Mouse (Mus musculus): ENCODE data around the gene Ampd2.

The Ampd2 gene

DNA sequence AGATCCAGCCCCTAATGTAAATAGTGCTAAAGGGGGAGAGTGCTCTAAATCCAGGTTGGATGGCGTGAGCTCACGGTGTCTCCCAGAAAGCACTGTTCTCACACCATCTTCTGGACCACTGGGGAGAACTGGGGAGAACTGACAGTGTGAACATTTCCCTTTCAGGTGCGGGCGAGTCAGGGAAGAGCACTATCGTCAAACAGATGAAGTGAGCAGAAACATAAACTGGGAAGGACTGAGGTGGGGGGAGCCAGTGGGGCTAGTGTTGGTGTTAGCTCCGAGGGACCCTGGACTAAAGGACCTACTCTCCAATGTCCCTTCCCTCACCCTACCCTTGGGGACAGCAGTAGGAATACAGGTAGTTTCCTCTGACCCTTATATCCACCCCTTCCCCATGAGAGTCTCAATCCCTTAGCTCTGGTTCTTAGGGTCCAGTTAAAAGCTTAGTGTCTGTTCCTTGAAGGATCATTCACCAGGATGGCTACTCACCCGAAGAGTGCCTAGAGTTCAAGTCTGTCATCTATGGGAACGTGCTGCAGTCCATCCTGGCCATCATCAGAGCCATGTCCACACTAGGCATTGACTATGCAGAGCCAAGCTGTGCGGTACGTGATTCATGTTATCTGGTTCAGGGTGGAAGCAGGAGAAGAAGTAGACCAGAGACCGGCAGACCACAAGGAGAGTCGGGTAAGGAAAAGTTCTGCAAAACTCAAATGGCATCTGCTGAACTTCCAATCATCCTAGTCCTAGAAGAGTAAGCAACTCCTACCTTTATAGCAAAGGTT is 8.7 kb upstream of the Ampd2 start:
- DNase-seq = no peak

DNA sequence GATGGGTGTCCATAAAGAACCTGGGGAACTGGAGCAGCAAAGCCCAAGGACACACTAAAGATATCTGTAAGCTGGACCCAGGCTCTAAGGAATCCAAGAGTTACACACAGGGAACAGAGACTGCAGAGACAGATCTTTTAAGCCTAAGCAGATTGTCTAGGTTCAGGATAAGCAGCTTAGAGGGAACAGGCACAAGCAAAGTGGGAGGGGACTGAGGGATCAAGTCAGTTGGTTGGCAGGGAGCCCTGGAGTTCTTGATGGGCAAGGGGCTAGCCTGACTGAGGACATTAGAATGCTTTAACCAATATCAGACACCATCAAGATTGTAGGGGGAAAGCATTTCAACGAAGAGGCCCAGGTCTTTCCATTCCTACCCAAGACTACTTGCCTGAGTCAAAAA is 7.7 kb upstream of the Ampd2 start:
- DNase-seq = no peak

DNA sequence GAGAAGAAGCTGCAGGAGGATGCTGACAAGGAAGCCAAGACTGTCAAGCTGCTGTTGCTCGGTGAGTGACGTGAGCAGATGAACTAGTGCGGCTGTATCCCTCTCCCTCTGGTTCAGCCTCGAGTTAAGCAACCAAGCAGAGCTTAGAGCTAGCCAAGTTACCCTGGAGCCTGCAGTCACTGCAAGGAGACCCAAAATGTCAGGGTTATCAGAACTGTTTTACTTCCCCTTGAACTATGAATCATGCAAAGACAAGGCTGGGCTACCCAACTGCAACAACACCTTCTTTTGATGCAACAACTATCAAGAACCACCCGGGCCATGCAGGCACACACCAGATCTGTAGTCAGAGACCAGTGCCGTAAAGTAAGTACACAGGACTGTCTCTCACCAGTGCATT is 6.9 kb upstream of the Ampd2 start:
- no peak for DNase-seq

DNA sequence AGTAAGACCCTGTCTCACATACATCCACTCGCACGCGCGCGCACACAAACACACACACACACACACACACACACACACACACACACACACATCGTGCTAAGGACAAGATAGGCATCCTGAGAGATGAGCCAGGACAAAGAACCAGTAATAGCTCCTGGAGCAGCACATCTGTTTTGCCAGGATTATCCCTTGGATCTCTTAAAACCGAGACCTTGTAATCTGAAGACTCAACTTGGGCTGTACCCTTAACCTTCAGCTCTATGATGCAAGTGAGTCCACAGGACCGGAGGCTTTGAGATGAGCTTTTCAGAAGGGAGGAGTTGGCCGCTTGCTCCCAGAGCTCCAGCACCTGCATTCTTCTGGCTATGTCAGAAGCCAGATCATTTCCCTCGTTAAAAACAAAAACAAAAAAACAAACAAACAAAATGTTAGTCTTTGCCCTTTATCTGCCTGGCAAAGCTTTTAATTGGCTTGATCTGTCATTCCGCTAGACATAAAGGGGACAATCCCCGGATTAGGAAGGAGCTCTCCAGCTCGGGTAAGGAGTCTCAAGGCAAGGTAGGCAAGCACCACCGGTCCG is 6.2 kb upstream of the Ampd2 start, which contains the start of gene Gnat2:
Gnat2 (plus strand) TSS at position 254 of the 580 bp plus-strand sequence.
- DNase-seq = no peak

DNA sequence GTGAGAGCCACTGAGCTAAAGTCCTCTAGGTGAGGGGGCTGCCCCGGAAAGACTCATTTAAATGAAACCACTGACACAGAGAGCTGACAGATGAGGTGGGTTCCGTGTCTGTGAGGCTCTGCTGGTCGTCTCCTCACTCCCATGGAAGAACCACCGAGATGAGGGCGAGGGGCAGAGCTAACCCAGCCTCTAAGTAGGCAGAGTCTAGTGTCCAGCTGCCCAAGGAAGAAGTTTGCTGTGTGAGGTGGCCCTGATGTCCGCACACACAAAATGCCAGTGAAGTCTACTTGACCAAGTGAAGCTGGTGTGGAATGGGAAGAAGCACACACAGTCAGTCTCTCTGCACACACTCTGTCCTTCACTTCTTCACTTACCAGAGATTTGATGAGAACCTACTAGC is 5.6 kb upstream of the Ampd2 start:
- no peak for DNase-seq

DNA sequence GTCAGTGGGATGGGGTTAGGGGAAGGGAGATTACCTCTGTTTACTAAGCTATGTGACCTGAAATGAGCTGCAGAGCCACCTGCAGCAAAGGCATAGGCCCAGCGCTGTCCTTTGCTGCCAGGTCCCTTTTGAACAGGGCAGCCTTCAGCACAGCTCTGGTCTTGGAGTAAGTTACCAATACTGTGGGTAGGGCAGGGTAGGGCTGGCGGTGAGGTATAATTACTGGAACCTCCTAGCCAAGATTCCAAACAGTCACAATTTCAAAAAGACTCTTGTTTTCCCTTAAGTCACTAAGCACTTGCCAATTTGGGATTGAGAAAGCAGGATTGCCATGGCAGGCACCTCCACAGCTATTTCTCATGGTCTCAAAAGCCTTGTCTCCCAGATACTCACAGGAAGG is 4.1 kb upstream of the Ampd2 start:
- DNase-seq = no peak

DNA sequence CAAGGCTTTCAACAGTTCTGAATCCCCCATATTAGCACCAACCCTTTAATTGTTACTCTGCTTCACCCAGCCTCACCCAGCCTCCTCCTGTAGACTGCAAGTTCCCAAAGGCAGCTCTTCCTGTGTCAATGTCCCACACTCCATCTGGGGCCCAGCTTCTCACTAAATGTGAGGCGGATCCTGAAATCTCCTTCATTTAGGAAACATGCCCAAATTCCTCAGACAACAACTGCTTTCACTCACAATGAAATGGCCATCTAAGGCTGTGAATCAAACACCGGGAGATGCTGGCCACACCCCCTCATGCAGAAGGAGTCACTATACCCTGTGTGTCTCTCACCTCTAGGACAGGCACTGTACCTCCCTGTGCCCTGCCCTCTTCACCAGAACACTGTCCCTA is 3.5 kb upstream of the Ampd2 start:
- DNase-seq = no peak

DNA sequence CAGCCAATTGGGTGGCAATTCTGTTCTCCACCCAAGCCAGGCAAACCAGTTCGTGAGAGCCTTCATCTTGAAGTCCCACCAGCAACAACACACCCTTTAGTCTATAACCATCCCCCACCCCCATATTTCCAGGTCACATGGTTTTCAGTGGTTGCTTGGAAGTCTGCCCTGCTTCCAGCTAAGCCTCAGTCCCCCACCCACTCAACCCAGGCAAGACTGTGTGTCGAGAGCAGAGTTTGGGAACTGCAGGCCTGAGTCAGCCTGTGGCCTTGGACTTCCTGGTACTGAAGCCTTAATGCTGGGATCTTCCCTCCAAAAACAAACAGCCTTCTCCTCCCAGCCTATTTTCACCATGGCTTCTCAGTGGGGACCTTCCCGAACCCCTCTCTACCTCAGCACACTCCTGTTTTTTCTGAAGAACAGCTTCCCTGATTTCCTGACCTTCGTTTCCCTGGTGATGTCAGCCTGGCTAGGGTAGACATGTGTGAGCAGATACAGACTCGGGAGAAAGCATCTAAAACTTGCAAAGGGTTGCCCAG is 2.5 kb upstream of the Ampd2 start:
- DNase-seq = no peak

DNA sequence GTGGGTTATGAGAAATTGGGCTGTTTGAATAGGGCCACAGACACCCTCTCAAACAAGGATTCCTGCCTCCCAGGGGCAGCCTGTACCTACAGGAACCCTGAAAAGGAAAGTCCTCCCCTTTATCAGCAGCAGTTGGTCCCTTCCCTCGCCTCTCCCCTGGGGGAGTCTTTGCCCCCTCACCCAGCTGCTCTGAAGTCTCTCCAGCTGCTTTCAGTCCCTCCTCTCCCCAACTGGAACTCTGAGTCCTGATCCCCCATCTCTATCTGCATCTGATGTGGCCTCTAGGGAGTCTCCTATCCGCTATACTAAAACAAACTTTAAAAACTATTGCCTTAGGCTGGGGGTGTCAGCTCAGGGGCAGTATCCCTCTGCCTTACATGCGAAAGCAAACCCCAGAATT is 878 bp upstream of the Ampd2 start:
- no peak for DNase-seq

DNA sequence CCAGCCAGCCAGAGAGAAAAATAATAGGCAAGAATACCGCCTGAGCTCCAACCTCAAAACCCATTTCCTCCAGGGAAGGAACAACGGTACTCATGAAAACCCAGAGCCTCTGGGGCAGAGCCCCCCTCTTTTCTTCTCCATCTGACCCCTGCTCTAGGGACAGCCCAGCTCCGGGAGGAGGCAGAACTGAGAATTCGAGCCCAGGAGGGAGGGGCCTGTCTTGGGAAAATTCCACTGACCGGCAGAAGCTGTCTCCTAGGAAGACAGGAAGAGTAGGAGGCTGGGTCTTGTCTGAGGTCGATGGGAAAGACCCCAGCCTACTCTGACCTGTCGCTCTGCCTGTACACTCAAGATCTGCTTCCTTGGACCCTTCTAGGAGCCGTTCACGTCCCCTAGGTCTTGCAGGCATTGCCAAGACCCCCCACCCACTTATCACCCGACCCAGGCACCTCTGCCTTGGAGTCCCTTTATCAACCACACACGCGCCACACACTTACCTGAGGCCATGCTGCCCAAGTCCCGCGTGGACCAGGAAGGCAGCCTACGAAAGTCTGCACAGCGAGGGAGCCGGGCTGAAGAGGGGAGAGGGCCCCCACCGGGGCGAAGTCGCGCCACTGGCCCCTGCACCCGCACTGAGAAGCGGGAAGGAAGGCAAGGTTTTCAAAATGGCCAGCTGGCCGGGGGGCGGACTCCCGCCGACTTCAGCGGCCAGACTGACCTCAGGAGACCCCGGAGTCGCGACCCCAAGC is 556 bp downstream of the Ampd2 start:
- DNase-seq = peak; percentile 33 to 40

DNA sequence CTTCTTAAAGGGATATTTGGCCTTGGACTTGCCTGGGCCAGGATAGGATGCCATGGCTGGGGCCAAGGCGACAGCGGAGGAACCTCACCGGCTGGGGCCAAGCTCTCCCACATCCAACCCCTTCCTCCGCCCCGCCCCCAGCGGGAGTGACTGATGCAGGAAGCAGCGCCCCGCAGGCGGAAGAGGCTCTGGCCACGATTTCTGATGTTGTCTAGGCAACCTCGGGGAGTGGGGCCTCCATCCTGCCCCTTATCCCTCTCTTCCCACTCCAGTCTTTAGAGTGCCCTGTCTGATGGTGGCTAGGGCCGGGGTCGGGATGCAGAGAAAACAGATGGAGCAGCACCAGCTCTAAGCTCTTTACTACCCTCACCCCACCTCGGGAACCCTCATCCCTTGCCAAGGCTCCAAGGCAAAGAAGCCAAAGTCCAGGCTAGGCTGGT is 1.1 kb downstream of the Ampd2 start:
- DNase-seq = peak; percentile 90

DNA sequence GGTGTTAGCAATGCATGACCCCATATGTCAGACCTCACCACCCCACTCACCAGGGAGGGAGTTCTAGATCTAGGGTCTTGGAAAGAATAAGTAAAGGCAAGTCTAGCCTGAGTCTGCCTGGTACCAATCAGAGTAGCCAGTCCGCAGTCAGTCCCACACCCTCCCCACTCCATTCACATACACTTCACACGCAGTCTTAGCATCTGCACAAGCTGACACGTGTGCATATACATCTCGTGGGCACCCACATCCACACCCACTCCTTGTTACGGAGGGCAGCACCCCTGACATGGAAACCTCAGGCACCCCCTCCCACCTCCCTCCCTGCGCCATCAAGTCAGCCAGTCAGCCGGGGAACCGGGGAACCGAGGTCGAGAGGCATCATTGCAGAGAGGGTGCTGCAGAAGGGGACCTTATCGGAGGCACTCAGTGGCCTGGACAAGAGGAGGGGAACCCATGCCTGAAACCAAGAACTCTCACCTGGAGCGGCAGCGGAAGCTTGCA is 1.6 kb downstream of the Ampd2 start:
- no peak for DNase-seq

DNA sequence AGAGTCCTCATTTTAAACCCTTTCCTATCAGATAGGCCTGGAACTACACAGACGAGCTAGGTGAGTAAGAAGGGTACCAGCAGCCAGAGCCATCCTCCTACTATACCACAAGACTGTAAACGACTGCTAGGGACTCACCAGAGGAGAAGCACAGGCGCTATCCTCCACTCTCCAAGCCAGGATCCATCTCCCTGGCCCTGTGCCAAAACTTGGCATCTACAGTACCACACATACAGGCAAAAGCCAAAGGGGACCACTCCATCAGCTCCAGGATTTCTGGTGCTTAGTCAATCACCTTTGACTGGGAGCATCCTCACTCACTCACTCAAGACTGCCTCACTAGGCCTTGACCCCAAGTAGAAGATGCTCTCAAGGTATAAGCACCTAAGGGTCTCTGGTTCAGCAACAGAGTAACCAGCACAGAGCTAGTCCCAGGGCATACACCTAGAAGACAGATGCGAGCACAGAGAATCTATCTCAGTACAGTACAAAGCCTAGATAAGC is 2.5 kb downstream of the Ampd2 start:
- no peak for DNase-seq

DNA sequence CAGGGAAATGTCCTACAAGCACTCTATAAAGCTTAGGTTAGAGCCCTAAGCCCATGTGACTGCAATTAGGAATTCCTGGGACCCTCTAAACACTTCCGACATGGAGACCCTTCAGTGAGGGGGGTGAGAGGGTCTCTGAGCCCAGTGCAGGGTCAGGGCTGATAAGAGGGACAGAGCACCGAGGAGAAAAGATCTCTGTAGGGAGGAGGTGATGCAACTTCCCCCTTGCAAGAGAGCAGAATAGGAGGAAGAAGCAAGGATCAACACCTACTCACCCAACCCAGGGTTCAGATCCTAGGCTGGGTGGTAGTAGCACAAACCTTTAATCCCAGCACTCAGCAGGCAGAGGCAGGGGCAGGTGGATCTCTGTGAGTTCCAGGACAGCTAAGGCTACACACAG is 3.3 kb downstream of the Ampd2 start:
- no peak for DNase-seq

DNA sequence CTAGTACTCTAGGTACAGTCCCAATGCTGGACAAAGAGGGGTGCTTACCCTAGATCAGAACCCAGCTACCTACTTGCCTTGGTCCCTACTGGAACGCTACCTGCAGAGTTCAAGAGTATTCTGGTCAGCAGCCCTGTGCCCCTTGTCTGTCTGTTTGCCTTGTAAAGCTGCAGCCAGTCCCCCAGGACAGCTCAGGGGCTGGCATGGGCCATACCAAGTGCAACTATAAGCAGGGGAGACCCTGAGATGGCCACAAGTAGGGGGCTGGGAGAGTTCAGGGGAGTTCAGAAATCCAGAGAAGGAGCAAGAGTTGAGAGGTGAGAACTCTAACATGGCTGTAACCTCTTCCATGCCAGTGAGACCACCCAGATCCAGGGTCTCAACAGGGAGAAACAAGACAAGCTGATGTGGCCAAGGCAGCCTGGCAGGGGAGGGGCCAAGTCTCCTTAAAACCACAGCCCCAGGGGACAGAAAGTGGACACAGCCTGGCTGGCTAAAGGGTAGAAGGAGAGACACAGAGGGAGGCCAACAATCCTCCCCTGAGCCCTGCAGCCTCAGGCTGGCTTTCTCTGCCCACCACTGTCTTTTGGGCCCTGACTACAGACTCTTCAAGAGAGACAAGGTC is 4.1 kb downstream of the Ampd2 start:
- no peak for DNase-seq

DNA sequence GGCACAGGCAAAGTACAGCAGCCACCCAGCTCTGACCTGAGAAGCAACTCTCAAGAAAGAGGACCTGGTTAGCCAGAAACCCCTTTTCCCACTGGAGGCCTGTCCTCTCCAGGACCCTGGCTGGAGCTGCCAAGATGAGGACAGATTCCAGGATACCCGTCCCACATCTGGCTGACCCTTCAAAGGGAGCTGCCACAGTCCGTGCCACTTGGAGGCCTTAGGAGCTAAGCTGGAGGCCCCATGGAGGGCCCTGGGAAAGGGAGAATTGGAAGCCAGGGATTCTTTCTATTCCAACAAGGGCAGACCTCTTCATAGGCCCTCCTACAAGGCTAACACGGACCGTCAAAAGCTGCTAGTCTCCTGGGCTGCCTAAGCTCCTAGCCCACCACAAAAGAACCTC is 4.8 kb downstream of the Ampd2 start:
- no peak for DNase-seq

DNA sequence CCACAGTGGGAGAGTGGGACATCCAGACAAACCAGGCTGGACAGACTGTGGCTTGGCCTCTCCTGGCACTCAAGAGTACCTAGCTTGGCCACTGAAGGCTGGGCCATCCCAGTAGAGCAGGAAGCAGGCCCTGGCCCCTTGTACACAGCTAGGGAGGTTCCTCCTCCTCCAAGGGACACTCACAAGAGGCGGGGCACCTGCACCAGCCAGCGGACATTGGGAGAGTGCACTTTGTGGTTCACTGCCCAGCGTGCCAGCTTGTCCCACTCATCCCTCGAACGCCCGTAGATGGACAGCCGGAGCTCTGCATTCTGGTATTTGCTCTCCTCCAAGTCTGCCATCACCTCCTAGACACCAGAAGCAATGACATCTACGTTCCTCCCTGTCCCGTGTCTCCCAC is 9.6 kb downstream of the Ampd2 start:
- no peak for DNase-seq

DNA sequence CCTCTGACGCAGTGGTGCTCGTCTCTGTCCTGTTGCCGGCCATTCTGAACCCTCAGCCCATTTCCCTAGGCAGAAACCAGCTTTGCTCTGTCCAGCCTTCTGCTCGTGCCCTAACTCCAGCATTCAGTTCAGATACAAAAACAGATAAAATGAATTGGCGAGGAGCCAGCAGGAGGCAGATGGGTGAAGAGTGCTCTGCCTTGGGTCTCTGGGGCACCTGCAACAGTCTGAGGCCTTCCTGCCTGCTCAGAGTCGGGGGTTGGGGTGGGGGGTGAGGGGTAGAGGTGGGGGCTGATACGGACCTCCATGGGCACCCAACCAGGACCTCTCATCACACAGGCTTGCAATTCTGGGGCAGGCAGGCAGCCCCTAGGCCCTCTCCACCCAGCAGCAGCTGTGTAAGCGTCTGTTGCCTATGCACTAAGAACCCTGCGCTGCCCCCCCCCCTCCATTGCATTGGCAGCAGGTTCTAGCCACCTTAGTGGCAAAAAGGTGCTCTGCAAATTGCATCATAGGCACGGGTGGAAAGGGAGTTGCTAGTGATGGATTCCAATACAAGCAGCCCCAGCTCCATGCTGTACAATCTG is 13.4 kb downstream of the Ampd2 start:
- no peak for DNase-seq

DNA sequence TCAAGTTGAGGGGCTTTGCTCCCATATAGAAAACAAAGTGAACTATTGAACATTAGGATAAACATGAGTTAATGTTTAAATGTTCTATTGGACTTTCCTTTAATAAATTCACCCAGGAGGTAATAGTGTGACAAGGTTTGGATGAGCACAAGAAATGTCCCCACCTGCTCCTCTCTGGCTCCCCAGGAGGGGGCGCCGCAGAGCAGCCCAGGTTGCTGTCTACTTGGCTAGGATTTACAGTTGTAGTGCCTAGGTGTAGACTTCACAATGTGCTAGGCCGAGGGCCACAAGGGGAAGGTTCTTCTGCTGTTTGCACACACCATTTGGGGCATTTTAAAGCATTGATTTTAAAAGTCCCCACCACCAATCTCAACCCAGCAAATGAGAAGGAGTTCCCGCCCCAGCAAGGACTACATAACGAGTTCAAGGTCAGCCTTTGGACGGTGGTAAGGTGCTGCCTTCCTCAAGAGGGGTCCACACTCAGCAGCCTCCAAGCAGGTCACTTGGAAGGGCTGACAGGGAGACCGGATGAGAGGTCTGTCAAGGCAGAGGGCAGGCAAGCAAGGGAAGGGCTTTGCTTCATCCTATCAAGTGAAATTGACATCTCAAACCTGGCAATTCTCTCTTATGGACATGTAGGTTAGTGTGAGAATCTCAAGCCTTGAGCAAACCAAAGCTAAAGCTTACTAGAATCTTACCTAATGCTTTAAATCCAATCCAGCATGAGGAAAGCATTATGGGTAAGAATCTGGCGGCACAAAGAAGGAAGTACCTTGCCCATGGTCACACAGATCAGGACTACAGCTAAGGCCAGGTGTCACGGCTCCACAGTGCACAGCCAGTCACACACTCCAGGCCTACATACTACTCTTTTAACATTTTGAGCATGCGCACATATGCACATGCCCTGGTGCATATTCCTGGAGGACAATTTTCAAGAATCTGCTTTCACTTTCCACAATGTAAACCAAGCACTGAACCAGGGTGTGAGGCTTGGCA is 15.9 kb downstream of the Ampd2 start:
- peak; percentile 71 to 74 for DNase-seq

DNA sequence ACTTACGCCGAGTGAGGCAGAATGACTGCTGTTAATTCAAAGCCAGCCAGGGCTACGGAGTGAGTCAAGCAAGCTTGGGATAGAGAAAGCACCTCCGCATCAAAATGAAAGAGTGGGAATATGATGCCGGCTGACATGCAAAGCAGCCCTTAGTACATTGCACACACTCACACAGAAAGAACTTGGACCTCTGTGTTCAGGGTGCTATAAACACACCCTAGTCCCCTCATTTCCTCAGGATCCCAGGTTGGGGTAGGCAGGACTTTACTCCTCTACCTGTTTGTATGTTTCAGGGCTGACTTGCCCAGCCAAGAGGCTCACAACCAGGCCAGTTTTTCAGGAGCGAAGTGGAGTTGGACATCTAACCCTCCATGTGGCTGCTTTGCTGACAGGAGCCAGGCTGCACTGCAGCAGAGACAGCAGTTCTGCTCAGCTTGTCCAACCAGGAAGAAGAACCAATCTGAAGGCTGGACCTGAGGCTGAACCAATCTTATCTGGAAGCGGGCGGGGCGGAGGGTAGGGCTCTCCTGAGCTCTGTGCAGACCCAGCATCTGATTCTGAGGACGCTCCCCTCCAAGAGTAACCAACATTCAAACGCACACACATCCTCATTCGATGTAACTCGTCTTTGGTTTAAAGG is 17.1 kb downstream of the Ampd2 start:
- DNase-seq = no peak

DNA sequence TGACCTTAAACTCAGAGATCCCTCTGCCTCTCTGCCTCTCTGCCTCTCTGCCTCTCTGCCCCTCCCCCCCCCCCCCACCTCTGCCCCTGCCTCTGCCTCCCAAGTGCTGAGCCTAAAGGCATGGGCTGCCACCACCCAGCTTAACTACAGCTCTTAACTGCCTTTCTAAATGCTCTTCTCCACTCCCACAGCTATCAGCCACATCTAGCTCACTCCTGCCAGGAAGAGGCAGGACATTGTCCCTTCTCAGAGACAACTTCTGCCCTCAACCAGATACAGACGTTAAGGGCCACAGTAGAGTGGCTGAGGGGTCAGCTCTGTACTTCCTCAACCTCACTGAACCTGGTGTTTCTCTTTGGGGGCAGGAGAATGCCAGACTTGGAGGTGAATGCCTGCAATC is 17.6 kb downstream of the Ampd2 start:
- no peak for DNase-seq
